Mouse (Mus musculus): ENCODE data around the gene Nckap5l. TPM values are rescaled to one million over a fixed set of nuclear protein-coding genes. Genes with fewer than 3 reads are reported as not detected.

Gene Nckap5l
- total and polyA plus RNA-seq, 3 experiments: 3.5 to 5.2 (median 4.2) TPM

DNA sequence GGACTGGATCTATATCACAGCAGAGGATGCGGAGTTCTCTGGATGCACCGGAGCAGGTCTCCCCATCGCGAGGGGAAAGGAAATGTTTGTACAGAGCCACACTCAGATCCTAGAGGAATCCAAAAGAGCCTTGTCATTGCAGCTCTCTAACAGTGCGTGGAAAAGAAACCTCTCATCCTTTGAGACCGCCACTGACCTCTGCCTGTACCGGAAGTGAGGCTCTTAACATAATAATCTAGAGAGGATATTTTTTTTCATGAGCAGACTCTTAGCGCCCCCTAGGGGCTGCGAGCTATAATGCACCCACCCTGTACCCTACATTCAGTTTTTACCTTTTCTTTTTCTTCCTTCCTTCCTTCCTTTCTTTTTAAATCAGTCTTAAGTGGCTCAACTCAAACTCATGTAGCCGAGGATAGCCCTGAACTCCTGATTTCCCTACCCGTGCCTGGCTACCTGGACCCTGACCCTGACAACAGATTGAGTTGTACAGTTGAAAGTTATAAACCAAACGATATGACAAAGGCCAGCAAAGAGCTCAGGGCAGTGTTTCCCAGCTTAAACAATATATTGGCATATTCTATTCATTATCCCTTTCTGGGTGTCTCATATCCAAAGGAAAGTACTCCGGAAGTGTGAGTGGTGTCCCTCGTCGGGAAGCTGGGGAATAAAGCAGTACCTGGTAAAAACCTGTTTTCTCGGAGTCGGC is 13.6 kb upstream of the Nckap5l start:
- Histone ChIP-seq H3K4me1 (ENCODE audit: control insufficient read depth, insufficient read depth, low read length) (peaks cover 6% of the 10 kb centered on the region), H3K4me3 (peak overlapping the region; percentile 17; the same call in 1 of the 2 replicates), H3K79me2 (replicated peaks; ENCODE audit: control insufficient read depth, insufficient read depth, low read length) (no peaks in the 10 kb centered on the region), H3K9ac (ENCODE audit: low read depth, low read length) (0 out of 2 replicates have a peak overlapping the region, but pooled peaks have one; percentile 5), H3K36me3 (ENCODE audit: control insufficient read depth, insufficient read depth, low read length) (no peaks in the 10 kb centered on the region), H3K27me3 (ENCODE audit: control insufficient read depth, insufficient read depth, low read length) (no peaks in the 10 kb centered on the region), H3K27ac (peak overlapping the region; percentile 53)
- TF ChIP-seq CTCF (IDR thresholded peaks at IDR 0.05) (peak; percentile 99; the same call in 1 of the 2 replicates), POLR2A (IDR thresholded peaks at IDR 0.05; ENCODE audit: insufficient read depth, low read depth, low read length) (peak; percentile 46; the same call in 1 of the 2 replicates), EP300 (IDR thresholded peaks at IDR 0.05; ENCODE audit: insufficient read depth, low read depth, low read length) (peak; percentile 69; the same call in 1 of the 2 replicates)
- intact Hi-C loops (cut with DNase I): loop anchor here (1.0 to 2.0 kb wide), 2 partner anchors 55 to 154 kb away; no protein-coding TSS in a partner anchor
- DNase-seq: peak; percentile 62 to 73
- 40% methylated on average over 17 of the region's 17 CpGs for WGBS

DNA sequence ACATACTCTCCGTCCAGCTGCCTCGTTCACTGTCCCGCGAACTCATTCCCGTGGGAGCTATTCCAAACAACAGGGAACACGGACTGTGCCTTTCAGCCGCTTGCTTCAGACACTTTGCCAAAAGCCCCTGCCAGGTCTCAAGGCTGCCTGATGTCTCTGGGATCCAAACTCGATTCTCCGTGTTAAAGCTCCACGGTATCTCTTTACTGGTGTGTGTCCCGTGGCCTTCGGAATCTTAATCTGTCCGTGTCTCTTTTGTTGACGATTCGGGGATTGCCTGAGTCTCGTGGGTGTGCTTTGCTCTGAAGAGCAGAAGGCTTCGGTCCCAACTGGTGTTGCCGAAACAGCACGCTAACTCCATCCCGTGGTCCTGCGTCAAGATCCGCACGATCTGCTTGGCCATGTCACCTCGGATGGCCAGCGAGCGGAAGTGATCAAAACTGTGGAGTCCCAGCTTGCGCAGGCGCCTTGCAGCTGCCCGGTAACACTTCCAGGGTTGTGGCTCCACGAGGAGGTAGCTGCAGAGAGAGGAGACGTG is 12.7 kb upstream of the Nckap5l start:
- intact Hi-C loops (cut with DNase I): loop anchor here (2.0 kb wide), 1 partner anchor 153 kb away; no protein-coding TSS in a partner anchor
- peaks cover 6% of the 10 kb centered on the region for H3K4me1 ChIP-seq (ENCODE audit: control insufficient read depth, insufficient read depth, low read length)
- no peaks in the 10 kb centered on the region for H3K79me2 ChIP-seq (replicated peaks; ENCODE audit: control insufficient read depth, insufficient read depth, low read length)
- WGBS: 65% methylated on average over 31 of the region's 31 CpGs
- no peak overlapping the region; the same call in 1 of the 2 replicates for H3K4me3 ChIP-seq
- peak; percentile 67 to 70 for DNase-seq
- TF ChIP-seq POLR2A (IDR thresholded peaks at IDR 0.05; ENCODE audit: insufficient read depth, low read depth, low read length): peak; percentile 58; the same call in 1 of the 2 replicates
- peak; percentile 70; the same call in 1 of the 2 replicates for TF ChIP-seq EP300 (IDR thresholded peaks at IDR 0.05; ENCODE audit: insufficient read depth, low read depth, low read length)
- TF ChIP-seq CTCF (IDR thresholded peaks at IDR 0.05): no peak
- H3K9ac ChIP-seq (ENCODE audit: low read depth, low read length): no peak overlapping the region
- no peaks in the 10 kb centered on the region for H3K27me3 ChIP-seq (ENCODE audit: control insufficient read depth, insufficient read depth, low read length)
- H3K27ac ChIP-seq: peak overlapping the region; percentile 53
- H3K36me3 ChIP-seq (ENCODE audit: control insufficient read depth, insufficient read depth, low read length): no peaks in the 10 kb centered on the region

DNA sequence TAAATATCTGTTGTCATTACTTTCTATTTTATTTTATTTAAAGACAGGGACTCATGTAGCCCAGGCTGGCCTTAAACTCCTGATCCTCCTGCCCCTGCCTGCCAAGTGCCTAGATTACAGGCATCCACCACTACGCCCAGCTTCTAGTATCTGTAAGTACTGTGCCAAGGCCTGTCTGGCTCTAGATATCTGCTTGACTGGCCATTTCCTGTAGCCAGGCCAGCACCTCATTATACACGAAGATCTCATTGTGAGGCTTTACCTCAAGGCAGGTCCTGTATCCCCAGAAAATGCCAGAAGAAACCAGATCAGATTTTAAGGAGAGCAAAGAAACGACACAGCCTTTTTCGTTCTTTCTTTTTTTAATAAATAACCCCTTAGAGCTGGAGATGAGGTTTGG is 12.2 kb upstream of the Nckap5l start:
- Histone ChIP-seq H3K9ac (ENCODE audit: low read depth, low read length) (0 out of 2 replicates have a peak overlapping the region, but pooled peaks have one; percentile 28), H3K4me3 (no peak overlapping the region; the same call in 1 of the 2 replicates)
- no peak for DNase-seq

DNA sequence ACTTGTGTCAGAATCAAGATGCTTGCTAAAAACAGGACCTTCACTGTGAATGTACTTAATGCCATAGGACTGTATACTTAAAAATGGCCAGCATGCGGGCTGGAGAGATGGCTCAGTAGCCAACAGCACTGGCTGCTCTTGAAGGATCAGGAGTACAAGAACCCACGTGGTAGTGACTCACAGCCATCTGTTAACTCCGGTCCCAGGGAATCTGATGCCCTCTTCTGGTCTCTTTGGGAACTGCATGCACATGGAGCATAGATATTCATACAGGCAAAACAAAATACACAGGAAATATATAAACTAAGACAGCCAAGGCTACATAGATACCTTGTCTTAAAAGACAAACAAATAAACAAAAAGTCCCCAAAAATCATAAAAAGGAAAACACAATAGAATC is 11.5 kb upstream of the Nckap5l start:
- no peak for TF ChIP-seq POLR2A (IDR thresholded peaks at IDR 0.05; ENCODE audit: insufficient read depth, low read depth, low read length)
- TF ChIP-seq CTCF (IDR thresholded peaks at IDR 0.05): peak; percentile 90
- TF ChIP-seq EP300 (IDR thresholded peaks at IDR 0.05; ENCODE audit: insufficient read depth, low read depth, low read length): peak; percentile 63; the same call in 1 of the 2 replicates
- Histone ChIP-seq H3K36me3 (ENCODE audit: control insufficient read depth, insufficient read depth, low read length) (no peaks in the 10 kb centered on the region), H3K4me1 (ENCODE audit: control insufficient read depth, insufficient read depth, low read length) (peaks cover 5% of the 10 kb centered on the region), H3K79me2 (replicated peaks; ENCODE audit: control insufficient read depth, insufficient read depth, low read length) (no peaks in the 10 kb centered on the region), H3K4me3 (no peak overlapping the region), H3K9ac (ENCODE audit: low read depth, low read length) (no peak overlapping the region), H3K27me3 (ENCODE audit: control insufficient read depth, insufficient read depth, low read length) (no peaks in the 10 kb centered on the region), H3K27ac (no peak overlapping the region)
- WGBS: 24% methylated on average over 3 of the region's 3 CpGs
- peak; percentile 73 to 74 for DNase-seq
- intact Hi-C loops (cut with DNase I): no loop called here

More for the DNA sequence above, 12.2 kb upstream of the Nckap5l start:
- TF ChIP-seq EP300 (IDR thresholded peaks at IDR 0.05; ENCODE audit: insufficient read depth, low read depth, low read length) (no peak), CTCF (IDR thresholded peaks at IDR 0.05) (no peak), POLR2A (IDR thresholded peaks at IDR 0.05; ENCODE audit: insufficient read depth, low read depth, low read length) (no peak)
- H3K27me3 ChIP-seq (ENCODE audit: control insufficient read depth, insufficient read depth, low read length): no peaks in the 10 kb centered on the region
- 54% methylated on average over 4 of the region's 4 CpGs for WGBS
- no peaks in the 10 kb centered on the region for H3K79me2 ChIP-seq (replicated peaks; ENCODE audit: control insufficient read depth, insufficient read depth, low read length)
- peaks cover 5% of the 10 kb centered on the region for H3K4me1 ChIP-seq (ENCODE audit: control insufficient read depth, insufficient read depth, low read length)
- peak overlapping the region; percentile 53 for H3K27ac ChIP-seq
- no peaks in the 10 kb centered on the region for H3K36me3 ChIP-seq (ENCODE audit: control insufficient read depth, insufficient read depth, low read length)
- intact Hi-C loops (cut with DNase I): loop anchor here (2.0 kb wide), 1 partner anchor 153 kb away; no protein-coding TSS in a partner anchor

DNA sequence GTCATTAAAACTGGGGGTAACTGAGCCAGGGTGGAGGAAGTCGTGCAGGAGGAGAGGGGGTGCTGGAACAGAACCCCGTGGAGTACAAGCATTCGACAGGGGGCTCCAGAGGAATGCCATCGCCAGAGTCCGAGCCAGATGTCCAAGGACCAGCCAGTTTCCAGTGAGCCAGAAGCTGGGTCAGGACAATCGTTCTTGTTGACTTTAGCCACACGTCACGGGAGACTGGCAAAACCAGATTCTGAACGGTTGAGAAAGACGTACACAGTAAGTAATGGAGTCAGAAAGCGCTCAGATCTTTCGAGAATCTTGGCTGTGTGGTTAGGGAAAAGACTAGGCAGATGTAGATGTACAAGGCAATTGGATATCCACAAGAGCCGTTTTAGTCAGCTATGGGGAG is 5.6 kb upstream of the Nckap5l start:
- Histone ChIP-seq H3K36me3 (ENCODE audit: control insufficient read depth, insufficient read depth, low read length) (no peaks in the 10 kb centered on the region), H3K27me3 (ENCODE audit: control insufficient read depth, insufficient read depth, low read length) (no peaks in the 10 kb centered on the region), H3K4me1 (ENCODE audit: control insufficient read depth, insufficient read depth, low read length) (no peaks in the 10 kb centered on the region; the same call in 1 of the 2 replicates), H3K79me2 (replicated peaks; ENCODE audit: control insufficient read depth, insufficient read depth, low read length) (no peaks in the 10 kb centered on the region), H3K27ac (no peak overlapping the region), H3K9ac (ENCODE audit: low read depth, low read length) (no peak overlapping the region), H3K4me3 (no peak overlapping the region)
- TF ChIP-seq EP300 (IDR thresholded peaks at IDR 0.05; ENCODE audit: insufficient read depth, low read depth, low read length) (no peak), POLR2A (IDR thresholded peaks at IDR 0.05; ENCODE audit: insufficient read depth, low read depth, low read length) (no peak), CTCF (IDR thresholded peaks at IDR 0.05) (no peak)
- no peak for DNase-seq
- 71% methylated on average over 13 of the region's 13 CpGs for WGBS
- intact Hi-C loops (cut with DNase I): no loop called here
